Mouse (Mus musculus) heart, adult 9 months (tissue): ENCODE results near the gene Tfap2b.

Source experiments
- DNase-seq, 2 experiments: peaks; one replicate each; pipeline ENCODE4 v3.0.0; 2022; ENCODE audit warnings: low spot score in 2 of 2

Gene Tfap2b

GRCm38 (mm10) chr1:19208641-19209358 is at the start of gene Tfap2b:
Tfap2b (plus strand) TSS chr1:19208914.
- DNase-seq: no peak

GRCm38 (mm10) chr1:19178742-19179397 is 29.8 kb upstream of the Tfap2b start:
- no peak for DNase-seq

- no peak for DNase-seq
These were observed 3.1 kb upstream of the Tfap2b start for GRCm38 (mm10) chr1:19205649-19206048.

- no peak for DNase-seq
These were observed 2.5 kb upstream of the Tfap2b start for GRCm38 (mm10) chr1:19206194-19206593.

- DNase-seq: no peak
These were observed 1.1 kb upstream of the Tfap2b start for GRCm38 (mm10) chr1:19207611-19208010.

- DNase-seq: no peak
These were observed 638 bp downstream of the Tfap2b start for GRCm38 (mm10) chr1:19209359-19209745.

- DNase-seq: no peak
These were observed 1.1 kb downstream of the Tfap2b start for GRCm38 (mm10) chr1:19209776-19210175.

- DNase-seq: no peak
These were observed 1.7 kb downstream of the Tfap2b start for GRCm38 (mm10) chr1:19210215-19211032.

- no peak for DNase-seq
These were observed 2.3 kb downstream of the Tfap2b start for GRCm38 (mm10) chr1:19211033-19211405.

GRCm38 (mm10) chr1:19211546-19212154 is 2.9 kb downstream of the Tfap2b start:
- DNase-seq: no peak

GRCm38 (mm10) chr1:19212691-19213090 is 4.0 kb downstream of the Tfap2b start:
- DNase-seq: no peak

GRCm38 (mm10) chr1:19213171-19213570 is 4.5 kb downstream of the Tfap2b start:
- DNase-seq: no peak

- DNase-seq: no peak
These were observed 5.2 kb downstream of the Tfap2b start for GRCm38 (mm10) chr1:19213851-19214395.

GRCm38 (mm10) chr1:19217391-19217790 is 8.7 kb downstream of the Tfap2b start:
- no peak for DNase-seq

GRCm38 (mm10) chr1:19218221-19218620 is 9.5 kb downstream of the Tfap2b start:
- no peak for DNase-seq

GRCm38 (mm10) chr1:19219381-19219780 is 10.7 kb downstream of the Tfap2b start:
- DNase-seq: no peak

GRCm38 (mm10) chr1:19220564-19220963 is 11.8 kb downstream of the Tfap2b start:
- no peak for DNase-seq

- DNase-seq: no peak
These were observed 12.9 kb downstream of the Tfap2b start for GRCm38 (mm10) chr1:19221601-19222000.

GRCm38 (mm10) chr1:19226699-19227098 is 18.0 kb downstream of the Tfap2b start:
- DNase-seq: no peak

GRCm38 (mm10) chr1:19230926-19231573 is 22.3 kb downstream of the Tfap2b start:
- no peak for DNase-seq

- no peak for DNase-seq
These were observed 22.9 kb downstream of the Tfap2b start for GRCm38 (mm10) chr1:19231574-19232080.
